Mouse (Mus musculus) urinary bladder, postnatal 36 days (tissue): ENCODE measurements around the gene Calhm4.
"Not testable (repeated sequence)": the region's sequence is repeated elsewhere in the genome, so short reads cannot be mapped to it uniquely, and the experiment has no call there.

ENCODE experiments used
- DNase-seq, 2 experiments: peaks; one replicate each; pipeline ENCODE4 v3.0.0; 2022; ENCODE audit warnings: low spot score in 2 of 2, mixed read lengths in 1 of 2

Calhm4 gene

GRCm38 (mm10) chr10:34044210-34044609 lies at the start of gene Calhm4:
TSS of gene Calhm4 (minus strand) at chr10:34044310.
- DNase-seq: no peak

- no peak for DNase-seq
Observed at GRCm38 (mm10) chr10:34091888-34092287, 47.8 kb upstream of the Calhm4 start.

GRCm38 (mm10) chr10:34090481-34090880 lies 46.4 kb upstream of the Calhm4 start:
- no peak for DNase-seq

- no peak for DNase-seq
Observed at GRCm38 (mm10) chr10:34089517-34089916, 45.4 kb upstream of the Calhm4 start.

- DNase-seq: no peak
Observed at GRCm38 (mm10) chr10:34088515-34088914, 44.4 kb upstream of the Calhm4 start.

- DNase-seq: no peak
Observed at GRCm38 (mm10) chr10:34086514-34086913, 42.4 kb upstream of the Calhm4 start.

- DNase-seq: no peak
Observed at GRCm38 (mm10) chr10:34074522-34075200, 30.6 kb upstream of the Calhm4 start.

- DNase-seq: no peak
Observed at GRCm38 (mm10) chr10:34071650-34072049, 27.5 kb upstream of the Calhm4 start.

GRCm38 (mm10) chr10:34070999-34071492 lies 26.9 kb upstream of the Calhm4 start:
- no peak for DNase-seq

- no peak for DNase-seq
Observed at GRCm38 (mm10) chr10:34069606-34070005, 25.5 kb upstream of the Calhm4 start.

GRCm38 (mm10) chr10:34066591-34066990 lies 22.5 kb upstream of the Calhm4 start:
- no peak for DNase-seq

- DNase-seq: no peak
Observed at GRCm38 (mm10) chr10:34053987-34054386, 9.9 kb upstream of the Calhm4 start.

GRCm38 (mm10) chr10:34037401-34037800 lies 6.7 kb downstream of the Calhm4 start, which contains the start of gene Trappc3l:
TSS of gene Trappc3l (plus strand) at chr10:34037597.
- DNase-seq: no peak

- DNase-seq: no peak
Observed at GRCm38 (mm10) chr10:34036587-34036986, 7.5 kb downstream of the Calhm4 start.

GRCm38 (mm10) chr10:34033630-34034305 lies 10.3 kb downstream of the Calhm4 start:
- peak; percentile 48 to 73 for DNase-seq

GRCm38 (mm10) chr10:34030322-34030721 lies 13.8 kb downstream of the Calhm4 start:
- DNase-seq: no peak

- DNase-seq: peak; percentile 97
Observed at GRCm38 (mm10) chr10:34019302-34020075, 24.6 kb downstream of the Calhm4 start, which contains the start of gene Rwdd1. TSS of gene Rwdd1 (minus strand) at chr10:34019624.

- DNase-seq: no peak
Observed at GRCm38 (mm10) chr10:34018746-34019301, 25.3 kb downstream of the Calhm4 start.

- DNase-seq: no peak
Observed at GRCm38 (mm10) chr10:34013241-34013640, 30.9 kb downstream of the Calhm4 start.

GRCm38 (mm10) chr10:34012581-34012980 lies 31.5 kb downstream of the Calhm4 start:
- no peak for DNase-seq

GRCm38 (mm10) chr10:33998397-33998796 lies 45.7 kb downstream of the Calhm4 start:
- no peak for DNase-seq

- DNase-seq: not testable (repeated sequence)
Observed at GRCm38 (mm10) chr10:33996686-33997085, 47.4 kb downstream of the Calhm4 start.
